Mouse (Mus musculus) stomach, embryonic 16.5 days (tissue): ENCODE results near the gene Gjc1. TPM values are rescaled to one million over a fixed set of nuclear protein-coding genes. Genes with fewer than 3 reads are reported as not detected.

ENCODE experiments used
- ATAC-seq: fragments of 200-750 bp; cut with Nextera tagmentation; 2 replicates; pipeline ENCODE4 v1.8.0; 2017; ENCODE audit warnings: moderate number of reproducible peaks, moderate TSS enrichment; ENCODE audit not compliant: insufficient read depth, low FRiP score
- H3K27ac ChIP-seq: fragments of 300-500 bp; sonication (generic); 2 replicates; pipeline ENCODE4 v1.5.1; 2014; ENCODE audit warnings: low read length
- H3K27me3 ChIP-seq: fragments of 300-500 bp; sonication (generic); 2 replicates; pipeline ENCODE4 v1.6.1; 2014; ENCODE audit warnings: low read length, control low read depth, mixed read lengths; ENCODE audit not compliant: control insufficient read depth, insufficient read depth
- H3K36me3 ChIP-seq: fragments of 300-500 bp; sonication (generic); 2 replicates; pipeline ENCODE4 v1.6.1; 2014; ENCODE audit warnings: low read length; ENCODE audit not compliant: control insufficient read depth, insufficient read depth
- H3K4me1 ChIP-seq: fragments of 300-500 bp; sonication (generic); 2 replicates; pipeline ENCODE4 v1.6.1; 2014; ENCODE audit warnings: low read length, control low read depth, mixed read lengths; ENCODE audit not compliant: control insufficient read depth, insufficient read depth
- H3K4me2 ChIP-seq: fragments of 300-500 bp; sonication (generic); 2 replicates; pipeline ENCODE4 v1.6.1; 2014; ENCODE audit warnings: low read depth, low read length, mixed read lengths
- H3K4me3 ChIP-seq: fragments of 300-500 bp; sonication (generic); replicated peaks from 2 replicates; pipeline ENCODE4 v1.5.1; 2014; ENCODE audit warnings: mild to moderate bottlenecking, low read length
- H3K9ac ChIP-seq: fragments of 300-500 bp; sonication (generic); 2 replicates; pipeline ENCODE4 v1.6.1; 2014; ENCODE audit warnings: low read length
- H3K9me3 ChIP-seq: fragments of 300-500 bp; sonication (generic); replicated peaks from 2 replicates; pipeline ENCODE4 v1.6.1; 2016; ENCODE audit warnings: low read length, control low read depth; ENCODE audit not compliant: control insufficient read depth
- WGBS: fragments of 180-500 bp; shearing (Covaris S2); extraction: QIAGEN DNeasy Blood & Tissue Kit; methylation state at CpG from one replicate; pipeline ENCODE4 v1.1.7; 2014; 5-methylcytosine and 5-hydroxymethylcytosine counted together
- polyA plus RNA-seq: library from polyadenylated mRNA; unstranded; fragments of >200 nt; fragmentation: Nextera tagmentation; extraction: Ambion mirVana; gene quantifications from 2 replicates; pipeline ENCODE4 v1.2.1, GENCODE M21; 2015

Gjc1 gene
- polyA plus RNA-seq, 1 experiment from 2014 or later, result 38.5 TPM

- H3K4me2 ChIP-seq, result no peak overlapping the region
- WGBS, result 75% methylated on average over 2 of the region's 2 CpGs
- H3K27me3 ChIP-seq, result peaks cover 3% of the 10 kb centered on the region; the same call in 1 of the 2 replicates
- peaks cover 16% of the 10 kb centered on the region for H3K4me1 ChIP-seq
- H3K9ac ChIP-seq, result no peak overlapping the region
- no peaks in the 10 kb centered on the region for H3K36me3 ChIP-seq
- H3K27ac ChIP-seq, result no peak overlapping the region
- no peaks in the 10 kb centered on the region for H3K9me3 ChIP-seq
- no peak overlapping the region for H3K4me3 ChIP-seq
- ATAC-seq, result no peak
Observed at GRCm38 (mm10) chr11:102758977-102759376, 60.5 kb downstream of the Gjc1 start.

- Histone ChIP-seq H3K27me3 (no peaks in the 10 kb centered on the region), H3K36me3 (no peaks in the 10 kb centered on the region), H3K9me3 (no peaks in the 10 kb centered on the region), H3K9ac (no peak overlapping the region), H3K4me1 (peaks cover 15% of the 10 kb centered on the region), H3K4me3 (no peak overlapping the region), H3K27ac (no peak overlapping the region), H3K4me2 (no peak overlapping the region)
- WGBS, result 74% methylated on average over 7 of the region's 7 CpGs
- no peak for ATAC-seq
Observed at GRCm38 (mm10) chr11:102755391-102755790, 64.1 kb downstream of the Gjc1 start.

DNA sequence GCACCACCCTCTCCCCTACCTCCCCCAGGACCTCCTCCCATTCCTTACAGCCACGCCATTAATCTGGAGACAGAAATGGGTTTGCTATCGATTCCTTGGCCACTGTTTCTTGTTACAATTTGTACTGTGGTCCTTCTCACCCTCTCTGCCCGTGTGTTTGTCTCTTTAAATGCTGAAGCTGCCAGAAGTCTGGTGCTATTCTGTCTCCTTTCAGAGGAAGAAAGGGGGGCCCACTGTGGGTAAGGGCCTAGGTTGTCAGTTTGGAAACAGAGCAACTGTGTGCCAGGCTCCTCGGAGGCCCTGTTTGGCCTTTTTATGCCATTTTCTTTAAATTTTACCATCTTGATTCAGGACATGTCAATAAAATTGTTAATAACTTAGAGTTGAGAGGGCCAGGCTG, 65.1 kb downstream of the Gjc1 start:
- Histone ChIP-seq H3K27ac (0 out of 2 replicates have a peak overlapping the region, but pooled peaks have one; percentile 14), H3K27me3 (no peaks in the 10 kb centered on the region), H3K9me3 (no peaks in the 10 kb centered on the region), H3K36me3 (no peaks in the 10 kb centered on the region), H3K9ac (peak overlapping the region; percentile 55), H3K4me1 (peaks cover 15% of the 10 kb centered on the region), H3K4me3 (peak overlapping the region; percentile 14; the same call in 1 of the 2 replicates), H3K4me2 (peak overlapping the region; percentile 47)
- no peak for ATAC-seq
- WGBS, result 18% methylated on average over 4 of the region's 4 CpGs

DNA sequence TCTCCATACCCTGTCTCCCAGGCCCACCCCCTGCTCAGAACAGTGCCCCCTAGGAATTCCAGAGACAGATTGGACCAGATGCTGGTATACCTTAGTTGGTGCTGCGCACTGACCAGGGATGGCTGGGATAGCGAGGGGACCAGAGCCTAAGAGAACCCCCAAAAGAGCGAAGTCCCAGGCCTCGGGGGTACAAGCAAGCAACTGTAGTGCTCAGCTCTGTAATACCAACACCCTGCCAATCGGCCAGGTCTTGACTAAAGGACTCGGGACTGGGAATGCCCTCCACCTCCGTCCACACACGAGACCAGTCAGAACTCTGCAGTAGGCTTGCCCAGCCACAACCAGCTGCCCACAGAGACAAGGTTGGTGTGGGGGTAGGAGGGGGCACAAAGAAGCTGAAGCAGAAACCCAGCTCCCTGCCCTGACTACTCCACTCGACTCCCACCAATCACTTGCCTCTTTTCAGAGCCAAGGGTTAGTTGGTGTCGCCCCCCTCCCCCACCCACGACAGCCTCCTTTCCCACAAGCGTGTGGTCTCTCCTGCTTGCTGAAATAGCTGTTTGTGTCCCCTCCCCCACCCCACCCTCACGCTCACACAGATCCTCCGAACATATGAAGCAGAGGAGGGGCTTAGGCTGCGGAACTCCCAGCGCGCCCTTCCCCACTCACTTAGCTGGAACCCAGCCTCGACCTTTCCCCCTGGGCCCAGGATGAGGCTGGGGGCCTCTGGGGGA, 65.7 kb downstream of the Gjc1 start:
- Histone ChIP-seq H3K27me3 (no peaks in the 10 kb centered on the region), H3K4me3 (peak overlapping the region; percentile 14; the same call in 1 of the 2 replicates), H3K4me2 (peak overlapping the region; percentile 47), H3K27ac (0 out of 2 replicates have a peak overlapping the region, but pooled peaks have one; percentile 14), H3K9me3 (no peaks in the 10 kb centered on the region), H3K9ac (peak overlapping the region; percentile 55), H3K36me3 (no peaks in the 10 kb centered on the region), H3K4me1 (peaks cover 15% of the 10 kb centered on the region)
- WGBS, result 36% methylated on average over 18 of the region's 18 CpGs
- ATAC-seq, result peak; percentile 59; the same call in 1 of the 2 replicates

DNA sequence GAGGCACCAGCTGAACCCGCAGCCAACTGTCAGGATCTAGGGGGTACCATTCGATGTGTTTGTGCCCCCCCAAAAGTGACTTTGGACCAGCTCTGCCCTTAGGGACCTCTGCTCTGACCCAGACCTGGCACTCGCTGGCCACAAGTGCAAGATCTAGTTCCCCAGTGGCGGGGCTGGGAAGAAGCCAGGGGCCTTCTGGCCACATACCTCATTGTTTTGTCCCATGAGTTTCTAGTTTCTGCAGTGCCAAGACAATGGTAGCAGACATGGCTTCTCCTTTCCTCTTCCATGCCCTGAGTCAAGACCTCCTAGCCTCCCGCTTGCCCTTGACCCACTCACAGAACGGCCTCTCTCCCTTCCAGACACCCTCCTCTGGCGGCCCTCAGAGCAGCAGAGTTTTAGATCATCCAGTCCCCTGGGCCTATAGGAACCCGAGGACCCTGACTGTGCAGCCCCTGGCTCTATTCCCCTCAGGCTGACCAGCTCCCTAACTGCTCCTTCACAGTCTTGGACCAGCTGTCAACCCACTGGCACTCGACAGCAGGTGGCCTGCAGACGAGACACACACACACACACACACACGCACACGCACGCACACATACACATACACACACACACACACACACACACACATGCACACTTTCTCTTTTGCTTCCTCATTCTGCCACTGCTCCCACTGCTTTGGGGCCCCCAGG, 66.5 kb downstream of the Gjc1 start:
- H3K4me3 ChIP-seq, result no peak overlapping the region
- H3K4me2 ChIP-seq, result no peak overlapping the region
- H3K36me3 ChIP-seq, result no peaks in the 10 kb centered on the region
- no peak overlapping the region for H3K9ac ChIP-seq
- H3K27me3 ChIP-seq, result no peaks in the 10 kb centered on the region
- no peak for ATAC-seq
- no peak overlapping the region for H3K27ac ChIP-seq
- H3K4me1 ChIP-seq, result peaks cover 15% of the 10 kb centered on the region
- WGBS, result 66% methylated on average over 13 of the region's 13 CpGs
- no peaks in the 10 kb centered on the region for H3K9me3 ChIP-seq

DNA sequence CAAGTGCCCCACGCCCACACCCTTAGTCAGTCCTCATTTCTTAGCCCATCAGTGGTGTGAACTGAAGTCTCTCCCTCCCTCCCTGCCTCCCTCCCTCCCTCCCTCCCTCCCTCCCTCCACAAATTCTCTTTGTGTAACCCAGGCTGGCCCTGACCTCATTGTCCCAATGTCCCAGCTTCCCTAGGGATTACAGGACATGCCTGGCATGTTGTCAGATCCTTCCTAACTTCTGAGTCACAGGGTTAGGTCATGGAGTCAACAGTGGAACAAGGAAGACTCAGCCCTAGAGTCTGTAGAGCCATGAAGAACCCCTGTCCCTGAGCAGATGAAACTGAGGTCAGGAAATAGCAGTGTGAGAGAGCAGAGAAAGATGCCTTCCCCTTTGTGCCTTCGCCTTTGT, 69.8 kb downstream of the Gjc1 start:
- ATAC-seq, result no peak
- WGBS, result 88% methylated on average over 2 of the region's 2 CpGs
- H3K27ac ChIP-seq, result no peak overlapping the region

More for the DNA sequence above, 69.8 kb downstream of the Gjc1 start:
- Histone ChIP-seq H3K9me3 (no peaks in the 10 kb centered on the region), H3K4me1 (peaks cover 14% of the 10 kb centered on the region), H3K36me3 (no peaks in the 10 kb centered on the region), H3K4me2 (no peak overlapping the region), H3K9ac (no peak overlapping the region), H3K4me3 (no peak overlapping the region), H3K27me3 (no peaks in the 10 kb centered on the region)

Other genes with a start within 250 kb of the Gjc1 start
- 21.0 and 22.0 TPM in 2 replicates for gene Gm11627, start 240.2 kb downstream of the Gjc1 start, polyA plus RNA-seq
- 12.2 and 15.4 TPM in 2 replicates for gene Fzd2, start 215.3 kb downstream of the Gjc1 start, polyA plus RNA-seq
- gene Meioc, start 156.0 kb downstream of the Gjc1 start, polyA plus RNA-seq, result 0.40 and 0.79 TPM in 2 replicates
- gene Ccdc43, start 121.9 kb downstream of the Gjc1 start, polyA plus RNA-seq, result 39.8 and 44.6 TPM in 2 replicates
- 4.5 and 5.2 TPM in 2 replicates for gene Adam11, start 58.3 kb downstream of the Gjc1 start, polyA plus RNA-seq
- 1.2 and 1.4 TPM in 2 replicates for gene Higd1b, start 16.1 kb upstream of the Gjc1 start, polyA plus RNA-seq
- 138 and 146 TPM in 2 replicates for gene Eftud2, start 61.3 kb upstream of the Gjc1 start, polyA plus RNA-seq
- gene Ccdc103, start 61.5 kb upstream of the Gjc1 start, polyA plus RNA-seq, result 0.94 and 1.3 TPM in 2 replicates
- gene Fam187a, start 65.5 kb upstream of the Gjc1 start, polyA plus RNA-seq, result 0.12 TPM in 1 of 2 replicates, not detected in the other
- 0.74 and 0.92 TPM in 2 replicates for gene Gfap, start 81.2 kb upstream of the Gjc1 start, polyA plus RNA-seq
- 7.3 and 8.7 TPM in 2 replicates for gene Kif18b, start 105.4 kb upstream of the Gjc1 start, polyA plus RNA-seq
- gene C1ql1, start 127.0 kb upstream of the Gjc1 start, polyA plus RNA-seq, result 1.3 and 1.7 TPM in 2 replicates
- gene Nmt1, start 208.5 kb upstream of the Gjc1 start, polyA plus RNA-seq, result 50.8 and 53.7 TPM in 2 replicates
- 85.2 and 109 TPM in 2 replicates for gene Dcakd, start 208.6 kb upstream of the Gjc1 start, polyA plus RNA-seq